Mouse (Mus musculus) left cerebral cortex, postnatal 10 days (tissue): ENCODE measurements around the gene 1700042G07Rik. TPM values are rescaled to one million over a fixed set of nuclear protein-coding genes. Genes with fewer than 3 reads are reported as not detected.
"Not testable (repeated sequence)": the region's sequence is repeated elsewhere in the genome, so short reads cannot be mapped to it uniquely, and the experiment has no call there.

Source experiments
- DNase-seq, 2 experiments: peaks; one replicate each; pipeline ENCODE4 v3.0.0; 2021 to 2022; ENCODE audit warnings: low spot score in 2 of 2, mixed read lengths in 1 of 2; ENCODE audit errors: extremely low spot score in 1 of 2
- intact Hi-C: fragments of 180-260 bp; cut with DNase I; formaldehyde crosslinking; loops from one replicate; pipeline ENCODE4 v1.15.1; 2025
- total RNA-seq, 2 experiments: library from RNA; stranded (reverse); gene quantifications; 2 replicates each; pipeline ENCODE4 v1.2.3; 2021

1700042G07Rik gene
- total RNA-seq, 2 experiments from 2014 or later, result not detected

DNA sequence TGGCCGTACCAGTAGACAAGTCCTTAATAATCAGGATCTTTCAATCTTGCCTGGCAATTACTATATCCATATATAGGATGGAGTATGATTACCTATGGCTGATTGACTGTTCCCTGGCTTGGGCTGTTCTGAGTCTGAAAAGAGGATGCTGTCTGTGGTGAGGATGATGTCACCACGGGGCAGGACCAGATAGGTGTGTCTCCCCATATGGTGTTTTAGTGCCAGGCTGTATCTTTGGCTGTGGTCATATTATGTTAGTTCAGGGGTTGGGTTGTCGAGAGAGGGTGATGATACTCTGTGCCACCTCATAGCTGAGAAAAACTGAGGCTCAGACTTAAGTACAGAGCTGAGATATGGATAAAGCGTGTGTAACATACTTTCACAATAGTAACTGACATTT, 11.9 kb downstream of the 1700042G07Rik start:
- no peak for DNase-seq
- intact Hi-C loops, result no loop called here

DNA sequence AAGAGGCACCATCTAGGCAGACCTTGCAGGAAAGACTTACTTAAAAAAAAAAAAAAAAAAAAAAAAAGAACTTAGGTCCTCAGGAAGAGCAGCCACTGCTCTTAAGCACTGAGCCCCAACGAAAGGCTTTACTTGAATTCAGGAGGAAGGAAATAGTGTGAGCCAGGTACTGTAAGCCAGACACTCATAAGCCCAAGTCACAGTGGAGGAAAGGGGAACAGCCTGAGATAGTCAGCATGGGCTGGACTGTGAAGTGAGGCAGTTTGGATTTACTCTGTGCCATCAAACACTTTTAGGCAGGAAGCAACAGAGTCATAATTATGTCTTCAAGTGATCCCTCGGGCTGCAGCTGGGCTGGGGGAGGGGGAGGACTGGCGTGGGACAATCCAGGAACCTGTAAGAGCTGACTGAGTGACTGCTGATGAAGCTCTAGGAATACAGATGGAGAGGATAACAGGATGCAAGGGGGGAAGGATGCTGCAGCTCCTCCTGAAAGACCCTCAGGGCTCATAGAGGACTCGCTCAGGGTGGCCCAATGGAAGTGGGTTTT, 19.2 kb downstream of the 1700042G07Rik start:
- intact Hi-C loops, result no loop called here

DNA sequence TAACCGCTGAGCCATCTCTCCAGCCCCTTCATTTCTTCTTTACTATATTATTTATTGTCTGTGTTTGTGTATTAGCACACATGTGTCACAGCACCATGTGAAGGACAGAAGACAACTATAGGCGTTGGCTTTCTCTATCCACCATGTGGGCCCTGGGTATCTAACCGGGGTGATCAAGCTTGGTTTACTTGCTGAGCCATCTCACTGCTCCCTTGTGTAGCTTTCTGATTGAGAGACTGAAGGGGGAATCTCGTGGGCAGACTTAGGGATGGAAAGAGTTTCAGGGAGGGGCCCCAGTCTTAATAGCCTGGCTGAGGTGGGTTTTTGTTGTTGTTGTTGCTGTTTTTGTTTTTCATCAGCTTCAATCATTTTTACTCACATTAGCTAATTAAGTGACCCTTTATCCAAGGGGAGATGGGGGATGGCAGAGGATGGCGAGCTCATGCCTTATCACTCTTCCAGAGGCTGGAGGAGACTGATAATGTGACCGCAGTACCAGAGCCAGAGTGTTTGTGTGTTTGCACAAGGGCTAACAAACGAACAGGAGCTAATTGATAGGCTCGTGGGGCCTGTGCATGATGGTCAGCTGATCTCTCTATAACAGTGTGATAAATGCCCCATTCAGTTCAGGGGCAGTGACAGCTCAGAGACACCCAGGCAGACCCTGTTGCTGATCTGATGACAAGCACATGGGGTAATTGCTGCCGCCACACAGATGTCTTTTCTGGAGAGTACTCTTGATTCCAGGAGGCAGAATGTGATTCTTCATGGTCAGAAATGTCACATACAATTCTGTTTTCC, 20.6 kb downstream of the 1700042G07Rik start:
- DNase-seq, result no peak
- intact Hi-C loops, result no loop called here

More for the DNA sequence above, 19.2 kb downstream of the 1700042G07Rik start:
- peak in 1 of 2 experiments; percentile 76 for DNase-seq

DNA sequence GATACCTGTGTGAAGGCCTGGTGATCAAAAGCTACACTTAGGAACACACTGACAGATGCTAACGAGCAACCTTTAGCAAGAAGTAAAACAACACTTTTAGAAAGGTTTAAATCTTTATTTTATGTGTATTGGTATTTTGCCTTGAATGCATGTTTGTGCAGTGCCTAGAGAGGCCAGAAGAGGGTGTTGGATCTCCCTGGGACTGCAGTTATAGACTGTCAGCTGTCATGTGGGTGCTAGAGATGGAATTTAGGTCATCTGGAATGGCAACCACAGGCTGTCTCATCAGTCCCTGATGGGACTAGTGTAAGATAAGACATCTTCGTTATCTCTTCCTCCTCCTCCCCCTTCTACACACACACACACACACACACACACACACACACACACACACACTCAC, 25.2 kb downstream of the 1700042G07Rik start:
- DNase-seq, result no peak
- intact Hi-C loops, result no loop called here

DNA sequence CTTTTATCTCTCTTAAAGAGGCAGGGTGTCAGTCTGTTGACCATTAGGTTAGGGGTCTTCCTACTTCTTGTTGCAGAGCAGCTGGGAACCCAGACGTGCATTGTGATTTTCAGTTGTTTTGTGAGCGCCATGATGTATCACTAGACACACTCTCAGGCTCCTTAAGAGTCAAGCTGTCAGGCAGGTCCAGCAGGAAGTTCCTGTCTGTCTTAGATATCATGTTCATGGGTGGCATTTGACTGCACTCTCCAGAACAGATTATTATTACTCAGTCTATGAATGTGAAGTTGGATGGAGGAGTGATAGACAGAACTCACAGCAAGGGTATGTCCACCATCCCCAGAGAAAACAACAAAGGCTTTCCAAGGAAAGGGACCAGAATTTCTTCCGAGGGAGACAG, 31.2 kb downstream of the 1700042G07Rik start:
- intact Hi-C loops, result no loop called here
- no peak for DNase-seq

DNA sequence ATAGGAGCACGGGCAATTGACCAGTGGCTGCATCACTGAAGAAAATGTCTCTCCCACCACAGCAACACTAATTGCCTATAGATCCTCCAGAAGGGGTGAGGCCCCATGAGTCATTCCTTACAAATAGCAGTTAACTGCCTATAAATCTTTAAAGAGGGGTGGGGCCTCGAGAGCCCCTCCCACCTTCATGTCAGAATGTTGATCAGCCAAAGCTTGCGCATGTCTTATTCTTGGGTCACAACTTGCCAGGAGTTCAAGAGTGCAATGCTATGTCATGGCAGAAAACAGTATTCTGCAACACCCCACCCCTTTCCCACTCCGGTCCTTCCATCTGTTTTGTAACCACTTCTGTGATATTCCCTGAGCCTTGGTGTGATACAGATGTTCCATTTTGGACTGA, 33.4 kb downstream of the 1700042G07Rik start:
- intact Hi-C loops, result no loop called here
- DNase-seq, result no peak

DNA sequence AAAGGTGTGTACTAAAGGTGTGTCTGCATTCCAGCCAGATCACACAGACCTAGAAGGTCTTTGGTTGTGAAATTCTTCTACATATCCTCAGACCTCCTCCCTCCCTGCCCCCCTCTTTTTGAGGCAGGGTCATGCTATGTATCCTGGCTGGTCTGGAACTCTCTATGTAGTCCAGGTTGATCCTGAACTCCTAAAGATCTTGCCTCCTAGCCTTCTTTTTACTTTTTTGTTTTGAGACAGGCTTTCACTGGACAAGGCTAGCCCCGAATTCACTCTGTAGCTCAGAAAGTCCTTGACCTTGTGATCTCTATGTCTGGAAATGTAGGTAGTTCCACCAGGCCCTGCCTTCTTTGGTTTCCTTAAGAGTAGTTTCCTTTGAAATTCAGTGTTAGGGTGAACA, 35.7 kb downstream of the 1700042G07Rik start:
- intact Hi-C loops, result no loop called here
- DNase-seq, result no peak

DNA sequence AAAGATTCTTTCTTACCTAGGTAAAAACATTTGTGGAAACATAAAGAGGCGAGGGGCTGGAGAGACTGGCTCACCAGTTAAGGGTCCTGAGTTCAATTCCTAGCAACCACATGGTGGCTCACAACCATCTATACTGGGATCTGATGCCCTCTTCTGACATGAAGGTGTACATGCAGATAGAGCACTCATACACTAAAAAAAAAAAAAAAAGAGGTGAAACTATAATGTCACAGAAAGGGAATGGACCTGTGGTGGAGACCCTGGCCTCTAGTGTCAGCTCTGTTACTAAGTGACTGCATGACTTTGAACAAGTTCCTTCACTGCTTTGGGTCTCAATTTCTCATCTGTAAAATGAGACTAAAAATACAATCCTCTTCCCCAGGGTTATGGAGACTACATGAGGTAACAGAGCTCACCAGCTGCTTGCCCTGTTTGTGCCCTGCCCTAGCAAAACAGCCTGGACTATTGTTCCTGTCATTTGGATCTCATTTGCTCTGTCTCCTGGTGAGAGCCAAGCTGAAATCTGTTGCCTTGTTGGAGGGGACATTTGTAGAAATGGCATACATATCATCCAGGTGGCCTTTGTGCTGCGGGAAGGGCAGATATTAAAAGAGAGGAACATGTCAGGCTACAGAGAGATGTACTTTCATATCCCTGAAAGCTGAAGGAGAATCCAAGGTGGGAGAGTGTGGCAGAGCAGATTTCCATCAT, 42.9 kb downstream of the 1700042G07Rik start:
- no peak for DNase-seq
- intact Hi-C loops, result no loop called here

DNA sequence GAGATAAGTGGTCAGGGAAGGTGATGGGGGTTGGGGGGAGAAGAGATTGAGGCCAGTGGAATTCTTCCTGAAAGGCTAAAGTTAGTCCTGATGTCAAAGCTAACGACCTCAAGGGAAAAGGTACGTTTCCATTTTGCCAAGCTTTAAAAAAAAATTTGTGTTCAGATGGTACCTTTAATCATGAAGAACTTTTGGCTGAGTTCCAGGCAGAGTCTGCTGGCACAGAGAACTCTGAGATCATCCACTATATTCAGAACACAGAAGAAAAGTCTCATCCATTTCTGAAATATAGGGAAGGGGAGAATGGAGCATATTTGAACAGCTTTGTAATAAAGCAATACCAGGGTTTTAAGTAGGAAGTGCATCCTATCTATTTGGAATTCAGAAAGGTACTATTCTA, 43.9 kb downstream of the 1700042G07Rik start:
- DNase-seq, result peak in 1 of 2 experiments; percentile 16
- intact Hi-C loops, result no loop called here

DNA sequence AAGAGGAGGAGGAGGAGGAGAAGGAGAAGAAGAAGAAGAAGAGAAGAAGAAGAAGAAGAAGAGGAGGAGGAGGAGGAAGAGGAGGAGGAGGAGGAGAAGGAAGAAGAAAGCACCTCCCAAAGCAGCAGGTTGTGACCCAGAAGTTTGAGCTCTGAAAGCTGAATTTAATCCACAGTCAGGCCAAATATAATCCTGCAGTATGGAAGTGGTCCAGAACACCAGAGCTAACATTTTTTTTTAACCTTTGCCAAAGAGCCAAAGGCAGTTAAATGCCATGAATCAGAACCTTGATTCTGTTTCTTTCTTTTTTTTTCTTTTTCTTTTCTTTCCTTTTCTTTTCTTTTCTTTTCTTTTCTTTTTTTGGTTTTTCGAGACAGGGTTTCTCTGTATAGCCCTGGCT, 44.5 kb downstream of the 1700042G07Rik start:
- DNase-seq, intact Hi-C loops: not testable (repeated sequence)

DNA sequence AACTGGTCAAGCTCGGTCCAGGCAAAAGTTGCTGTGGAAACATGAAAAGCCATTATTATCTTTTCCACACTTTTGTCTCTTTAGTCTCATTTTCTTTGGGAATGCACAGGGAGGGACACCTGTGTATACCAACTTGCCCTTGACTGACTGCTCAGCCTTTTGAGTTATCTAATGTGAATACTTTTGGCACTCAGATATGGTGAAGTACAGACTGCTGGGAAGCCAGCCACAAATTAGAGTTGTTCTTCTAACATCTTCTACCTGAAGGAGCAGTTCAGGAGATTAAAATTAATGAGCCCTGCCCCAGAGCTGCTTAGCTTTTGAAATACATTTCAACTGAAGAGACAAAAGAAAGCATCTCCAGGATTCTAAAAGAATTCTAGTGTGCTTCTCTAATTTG, 45.9 kb downstream of the 1700042G07Rik start:
- no peak for DNase-seq

DNA sequence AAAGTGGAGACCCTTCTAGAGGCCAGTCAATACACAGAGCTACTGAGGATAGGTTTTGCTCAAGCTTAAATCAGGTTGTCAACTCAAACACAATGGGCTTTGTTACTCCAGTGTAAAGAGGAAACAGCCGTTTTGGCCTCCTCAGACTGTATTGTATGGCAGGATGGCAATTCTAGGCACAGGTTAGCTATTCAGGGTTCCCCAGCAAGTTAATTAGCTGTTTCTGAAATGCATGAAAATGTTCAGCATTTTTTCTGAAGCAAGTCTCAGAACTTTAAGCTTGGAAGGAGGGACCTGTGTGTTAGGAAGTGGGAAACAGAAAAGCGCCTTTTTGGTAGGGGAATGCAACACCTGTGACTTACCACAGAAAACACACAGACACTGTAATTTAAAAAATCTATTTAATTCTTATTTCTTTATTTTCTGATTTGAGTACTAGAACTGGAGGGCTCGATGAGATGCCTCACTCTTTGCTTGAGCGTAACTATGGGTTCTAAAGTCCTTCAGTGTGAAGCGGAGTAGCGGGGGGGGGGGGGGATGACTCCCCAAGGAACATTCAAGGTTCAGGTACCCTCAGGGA, 47.0 kb downstream of the 1700042G07Rik start:
- intact Hi-C loops, result loop anchor here (5.0 kb wide), 1 partner anchor 43 kb away; no protein-coding TSS in a partner anchor
- DNase-seq, result no peak

More for the DNA sequence above, 45.9 kb downstream of the 1700042G07Rik start:
- intact Hi-C loops, result no loop called here

DNA sequence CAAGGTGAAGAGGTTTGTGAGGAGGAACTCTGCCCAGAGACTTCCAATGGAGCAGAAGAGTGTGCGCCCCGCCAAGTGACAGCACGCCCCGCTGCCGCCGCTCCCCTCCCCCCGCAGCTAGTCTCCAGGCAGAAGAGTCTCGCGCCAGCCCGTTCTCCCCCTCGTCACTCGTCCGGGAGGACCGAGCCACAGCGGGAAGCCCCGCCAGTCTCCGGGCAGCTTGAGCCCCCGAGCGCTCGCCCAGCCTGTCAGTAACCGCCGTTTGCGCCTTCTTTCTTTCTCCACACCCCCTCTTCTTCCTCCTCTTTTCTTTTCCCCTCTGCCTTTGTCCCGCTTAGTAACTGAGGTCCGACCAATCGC, 47.6 kb downstream of the 1700042G07Rik start:
- intact Hi-C loops, result loop anchor here (5.0 kb wide), 1 partner anchor 43 kb away; no protein-coding TSS in a partner anchor
- peak in 1 of 2 experiments; percentile 91 for DNase-seq

DNA sequence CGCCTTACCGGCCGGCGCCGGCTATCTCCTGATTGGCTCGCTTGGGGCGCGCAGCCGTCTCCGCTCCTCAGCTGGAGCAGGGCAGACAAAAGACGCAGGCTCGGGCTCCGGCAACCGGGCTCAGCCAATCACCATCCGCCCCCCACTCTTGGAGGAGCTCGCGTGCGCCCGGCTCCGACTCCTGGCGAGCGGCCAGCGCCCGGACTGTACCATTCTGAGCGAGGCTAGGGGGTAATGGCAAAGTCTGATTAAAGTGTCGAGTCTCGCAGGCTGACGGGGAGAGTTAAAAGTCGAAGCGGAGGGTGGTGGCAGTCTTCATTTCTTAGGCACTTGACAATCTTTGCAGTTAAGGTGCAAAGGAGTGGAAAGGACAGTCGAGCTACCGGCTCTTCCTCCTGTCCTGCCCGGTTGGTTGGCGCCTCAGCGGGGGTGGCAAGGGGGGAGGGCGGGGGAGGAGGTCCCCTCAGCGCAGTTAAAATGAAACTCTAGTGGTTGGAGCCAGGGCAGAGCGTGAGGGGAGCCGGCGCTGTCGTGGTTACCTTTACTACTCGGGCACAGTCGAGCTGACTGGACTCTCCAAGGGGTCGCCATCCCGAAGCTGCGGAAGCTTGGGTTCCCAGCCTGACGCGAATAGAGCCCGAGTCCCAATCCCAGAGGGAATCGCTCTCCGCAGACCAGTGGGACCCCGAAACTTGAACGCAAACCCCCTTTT, 48.1 kb downstream of the 1700042G07Rik start, which contains the start of gene Pik3r3:
Gene Pik3r3, plus strand, starts transcription at position 479 of the 712 bp plus-strand sequence.
- intact Hi-C loops, result loop anchor here (5.0 kb wide), 1 partner anchor 44 kb away; no protein-coding TSS in a partner anchor
- DNase-seq, result peak; percentile 99 to 100

DNA sequence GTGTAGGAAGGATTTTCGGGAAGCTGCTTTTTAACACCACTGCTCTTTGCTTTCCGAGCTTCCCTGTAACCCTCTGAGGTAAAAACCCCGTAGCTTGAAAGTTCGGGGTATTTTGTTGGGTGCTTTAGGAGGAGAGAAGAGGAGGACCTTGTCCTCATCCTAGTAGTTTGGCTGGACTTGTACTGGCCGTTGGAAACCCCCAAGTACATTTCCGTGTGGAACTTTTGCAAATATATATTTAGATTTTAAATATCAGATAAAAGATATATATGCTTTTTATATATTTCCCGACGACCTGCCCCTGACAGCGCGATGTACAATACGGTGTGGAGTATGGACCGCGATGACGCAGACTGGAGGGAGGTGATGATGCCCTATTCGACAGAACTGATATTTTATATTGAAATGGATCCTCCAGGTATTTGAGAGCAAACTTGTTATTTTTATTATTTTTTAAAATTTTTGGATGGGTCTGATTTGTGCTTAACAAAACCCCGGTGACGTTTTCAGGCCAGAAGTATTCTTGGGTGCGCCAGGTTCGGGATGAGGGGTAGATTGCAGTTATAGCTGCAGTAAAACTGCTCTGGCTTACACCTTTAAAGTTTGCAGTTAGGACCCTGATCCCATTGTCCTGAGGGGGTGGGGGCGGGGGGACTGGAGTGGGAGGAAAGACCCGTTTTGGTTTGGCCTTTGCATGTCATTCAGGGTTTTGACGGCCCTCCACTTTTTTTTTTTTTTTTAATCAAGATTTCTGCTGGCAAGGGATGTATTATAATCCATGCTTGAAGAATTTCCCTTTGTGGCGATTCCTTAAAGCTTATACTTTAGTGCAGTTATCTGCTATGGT, 49.0 kb downstream of the 1700042G07Rik start:
- no peak for DNase-seq
- intact Hi-C loops, result loop anchor here (5.0 kb wide), 1 partner anchor 45 kb away; no protein-coding TSS in a partner anchor

DNA sequence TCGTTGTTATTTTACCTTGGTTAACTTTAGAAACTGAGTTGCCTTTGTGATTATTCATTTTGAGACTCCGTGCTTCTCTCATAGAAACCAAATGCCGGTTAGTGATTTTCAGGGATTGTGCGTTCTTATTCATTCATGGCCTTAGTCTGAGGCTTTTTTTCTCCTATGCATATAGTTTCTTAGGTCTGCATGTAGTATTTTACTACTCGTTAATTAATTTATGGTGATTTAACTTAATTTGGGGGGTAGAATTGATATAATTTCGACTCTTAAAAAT, 49.6 kb downstream of the 1700042G07Rik start:
- DNase-seq, result no peak
- intact Hi-C loops, result loop anchor here (5.0 kb wide), 1 partner anchor 45 kb away; no protein-coding TSS in a partner anchor
